Mouse (Mus musculus) CD4-positive, CD25-positive, alpha-beta regulatory T cell, adult 4 months (primary cell): ENCODE results near the gene Camta1. TPM values are rescaled to one million over a fixed set of nuclear protein-coding genes. Genes with fewer than 3 reads are reported as not detected.

Experiments
- ATAC-seq: one replicate; pipeline ENCODE4 v1.8.0; 2017
- polyA plus RNA-seq, 2 experiments: library from polyadenylated mRNA; unstranded; fragments of 100-300 nt; shearing (Covaris generic); gene quantifications; one replicate each; pipeline ENCODE4 v1.2.1; 2017

Camta1 gene
- polyA plus RNA-seq, 2 experiments from 2014 or later = 32.6 to 41.5 TPM

- no peak for ATAC-seq
These were observed 500.6 kb downstream of the Camta1 start for GRCm38 (mm10) chr4:151360976-151361673.

DNA sequence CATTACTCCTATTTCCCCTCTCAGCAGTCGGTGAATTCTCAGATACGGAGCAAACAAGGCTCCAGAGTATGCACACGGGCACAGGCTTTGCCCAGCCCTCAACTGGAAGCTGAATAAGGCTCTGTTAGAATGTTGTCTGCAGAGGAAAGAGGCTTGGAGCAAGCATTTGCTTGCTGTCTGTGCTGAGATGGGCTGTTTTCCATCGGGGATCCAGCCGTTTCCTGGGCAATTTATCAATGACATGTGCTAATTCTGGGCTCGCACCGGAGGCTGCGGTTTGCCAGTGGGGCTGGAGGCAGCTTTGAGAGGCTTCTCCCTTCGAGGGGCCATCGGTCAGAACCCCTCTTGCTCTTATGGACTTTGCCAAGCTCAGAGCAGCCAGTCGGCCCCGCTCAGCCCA is 506.2 kb downstream of the Camta1 start:
- ATAC-seq = no peak

GRCm38 (mm10) chr4:151352791-151353190 is 508.9 kb downstream of the Camta1 start:
- no peak for ATAC-seq

DNA sequence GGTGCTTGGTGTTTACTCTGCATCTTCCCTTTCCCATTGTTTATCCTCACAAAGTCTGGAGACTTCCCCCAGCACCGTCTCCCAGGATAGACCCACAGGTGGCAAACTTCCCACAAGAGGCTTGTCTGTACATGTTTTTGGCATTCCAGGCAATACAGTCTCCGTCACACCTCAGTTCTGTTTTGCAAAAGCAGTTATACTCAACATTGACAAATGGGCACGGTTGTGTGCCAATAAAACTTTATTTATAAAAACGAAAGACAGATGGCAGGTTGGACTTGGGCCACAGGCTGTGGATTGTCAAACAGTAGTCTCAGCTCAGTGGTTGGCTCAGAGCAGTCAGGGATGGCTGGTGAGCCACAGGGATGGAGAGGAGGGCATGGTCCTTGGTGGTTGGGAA is 509.4 kb downstream of the Camta1 start:
- no peak for ATAC-seq

DNA sequence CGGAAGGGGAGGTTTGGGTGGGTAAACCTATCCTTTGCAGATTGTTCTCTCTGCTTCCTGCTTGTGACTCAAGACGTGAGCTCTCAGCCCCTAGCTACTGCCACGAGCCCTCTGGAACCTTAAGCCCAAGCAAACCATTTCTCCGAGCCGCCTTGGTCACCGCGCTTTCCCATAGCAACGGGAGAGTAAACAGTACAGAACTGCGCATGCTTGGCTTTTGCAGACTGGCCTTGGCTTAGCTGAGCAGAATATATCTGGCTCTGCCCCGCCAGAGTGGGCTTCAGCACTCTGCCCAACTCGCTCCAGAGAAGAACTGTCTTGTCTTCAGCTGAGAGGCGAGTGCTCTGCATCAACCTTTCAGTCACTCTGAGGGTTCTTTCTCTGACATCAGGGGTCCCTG is 509.9 kb downstream of the Camta1 start:
- ATAC-seq = no peak

DNA sequence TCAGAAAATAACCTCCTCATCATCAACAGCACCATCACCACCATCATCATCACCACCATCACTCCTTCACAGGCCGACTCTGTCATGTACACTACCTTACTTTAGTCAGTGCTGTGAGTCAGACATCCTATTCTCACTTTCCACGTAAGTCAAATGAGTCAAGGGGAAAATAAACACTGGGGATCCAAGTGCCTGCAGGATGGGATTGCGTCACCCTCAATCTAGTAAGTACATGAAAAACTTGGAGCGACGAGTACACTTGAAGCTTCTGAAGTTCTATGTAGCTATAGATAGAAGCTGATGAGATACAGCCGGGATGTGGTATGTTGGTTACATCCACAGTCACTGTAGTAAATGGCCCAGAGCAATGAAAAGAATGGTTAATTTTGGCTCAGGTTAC is 514.1 kb downstream of the Camta1 start:
- ATAC-seq = no peak

GRCm38 (mm10) chr4:151346673-151347072 is 515.0 kb downstream of the Camta1 start:
- no peak for ATAC-seq

GRCm38 (mm10) chr4:151344811-151345210 is 516.9 kb downstream of the Camta1 start:
- no peak for ATAC-seq

GRCm38 (mm10) chr4:151339421-151339820 is 522.3 kb downstream of the Camta1 start:
- ATAC-seq = no peak

DNA sequence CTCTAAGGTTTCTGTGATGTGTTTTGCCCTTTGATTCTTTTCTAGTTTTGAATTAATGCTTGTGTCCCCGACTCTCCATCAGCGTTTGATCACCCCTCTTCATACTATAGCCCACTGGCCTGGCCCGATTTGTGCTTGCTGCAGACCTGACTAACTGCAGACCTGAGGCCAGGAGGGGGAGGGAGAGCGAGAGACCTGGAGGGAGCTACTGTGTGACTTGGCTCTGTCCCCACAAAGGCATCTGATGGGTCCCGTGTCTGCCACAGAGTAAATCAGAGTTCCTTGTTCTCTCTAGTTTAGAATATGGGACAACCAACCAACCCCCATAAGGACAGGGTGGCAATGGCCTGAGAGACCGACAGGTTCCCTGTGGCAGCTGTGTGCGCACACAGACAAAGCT is 522.7 kb downstream of the Camta1 start:
- ATAC-seq = no peak

DNA sequence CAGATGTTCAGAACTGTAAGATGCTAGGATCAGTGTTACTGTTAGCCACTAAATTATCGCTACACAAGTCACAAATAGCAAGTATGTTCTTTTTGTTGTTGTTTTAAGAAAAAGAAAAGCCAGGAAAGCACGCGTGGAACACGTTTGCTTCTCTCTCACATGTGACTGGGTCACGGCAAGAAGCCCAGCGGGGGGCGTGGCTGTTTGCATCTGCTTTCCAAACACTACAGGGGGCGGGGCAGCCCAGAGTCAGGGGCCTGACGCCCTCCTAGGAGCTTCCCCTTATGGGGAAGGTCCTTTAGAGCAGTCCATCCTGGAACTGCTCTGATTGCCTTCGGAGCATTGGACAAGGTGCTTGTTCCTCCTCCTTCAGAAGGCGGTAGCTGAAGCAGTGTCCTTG is 524.1 kb downstream of the Camta1 start:
- ATAC-seq = no peak

DNA sequence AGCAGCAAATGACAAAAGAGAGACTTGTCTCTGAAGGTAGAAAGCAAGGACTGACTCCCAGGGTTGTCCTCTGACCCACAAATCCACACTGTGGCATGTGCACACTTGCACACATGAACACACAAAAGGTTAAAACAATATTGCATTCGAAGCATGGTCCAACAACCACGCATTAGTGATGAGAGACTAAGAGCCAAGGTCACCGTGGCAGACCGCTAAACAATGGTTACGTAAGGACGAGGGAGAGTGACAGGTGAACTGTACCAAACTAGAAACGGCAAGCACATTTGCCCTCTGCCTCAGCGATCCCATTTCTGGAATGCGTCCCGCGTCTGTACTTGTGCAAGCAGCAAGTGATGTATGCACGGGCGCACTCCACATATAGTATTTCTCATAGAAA is 525.3 kb downstream of the Camta1 start:
- ATAC-seq = no peak

GRCm38 (mm10) chr4:151334951-151335742 is 526.5 kb downstream of the Camta1 start:
- no peak for ATAC-seq

DNA sequence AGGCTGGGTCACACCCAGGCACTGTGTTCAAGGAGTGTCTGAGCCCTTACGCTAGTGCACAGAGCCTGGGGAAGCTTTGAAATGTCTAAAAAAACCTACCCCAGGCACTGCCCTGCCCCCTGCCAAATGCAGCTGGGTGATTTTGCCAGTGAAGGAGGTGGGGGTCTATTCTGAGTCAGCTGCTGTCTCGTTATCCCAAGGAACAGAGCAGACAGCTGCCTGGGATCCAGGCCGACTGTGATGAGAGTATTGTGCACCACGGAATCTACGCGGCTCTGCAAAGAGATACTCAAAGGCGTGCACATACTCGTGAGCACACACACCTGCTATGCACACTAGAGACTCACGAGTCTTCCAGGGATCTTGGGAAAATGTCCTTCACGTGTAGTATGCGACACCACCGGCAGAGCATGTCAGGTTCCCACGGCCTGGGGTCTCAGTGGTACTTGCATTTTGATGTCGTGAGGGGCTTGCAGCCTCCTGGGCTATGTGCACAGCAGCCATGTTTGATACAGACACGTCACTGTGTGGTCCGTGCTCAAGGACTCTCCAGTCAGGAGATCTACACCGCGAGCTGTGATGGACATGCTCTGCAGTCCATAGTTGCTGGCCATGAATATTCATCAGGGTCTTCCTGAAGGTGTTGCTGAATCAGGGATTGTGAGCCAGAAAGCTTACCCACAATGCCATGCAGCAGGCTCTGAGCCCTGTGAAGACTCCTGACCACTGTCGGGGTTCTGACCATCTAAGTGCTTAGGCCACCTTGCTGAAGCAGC is 529.4 kb downstream of the Camta1 start:
- no peak for ATAC-seq

DNA sequence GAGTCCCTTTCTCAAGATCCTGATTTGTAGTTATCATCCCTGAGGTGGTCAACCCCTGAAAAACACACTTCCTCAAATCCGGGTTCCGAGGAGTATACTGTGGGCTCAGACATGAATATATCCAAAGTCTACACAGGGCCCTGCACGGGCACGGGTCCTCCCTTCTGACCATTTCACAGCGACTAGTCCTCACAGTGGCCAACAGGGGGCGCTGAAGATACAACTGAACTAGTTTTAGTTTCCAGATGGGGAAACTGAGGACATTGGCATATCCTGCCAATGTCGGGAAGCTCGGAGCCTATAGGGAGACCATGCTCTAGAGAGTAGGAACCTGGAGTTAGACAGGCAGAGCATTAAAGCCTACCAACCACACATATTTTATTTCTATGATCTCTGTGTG is 530.7 kb downstream of the Camta1 start:
- no peak for ATAC-seq

DNA sequence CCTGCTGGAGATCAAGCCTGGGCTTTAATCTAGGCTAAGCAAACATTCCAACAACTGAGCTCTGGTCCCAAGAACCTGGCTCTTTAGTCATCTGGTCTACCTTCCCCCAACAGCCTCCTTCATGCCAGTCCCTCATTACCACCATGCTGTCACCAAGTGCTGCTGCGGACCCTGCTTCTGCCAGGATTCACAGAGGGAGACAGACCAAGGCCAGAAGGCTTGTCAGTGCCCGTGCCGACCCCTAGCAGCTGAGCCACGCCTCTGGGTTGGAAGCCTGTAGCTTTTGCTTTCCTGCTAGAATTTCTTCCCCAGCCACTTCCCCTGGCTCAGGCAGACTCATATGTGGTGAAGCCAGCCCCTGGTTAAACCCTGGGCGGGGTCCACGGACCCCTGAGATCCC is 533.6 kb downstream of the Camta1 start:
- ATAC-seq = no peak

GRCm38 (mm10) chr4:151326971-151327686 is 534.5 kb downstream of the Camta1 start:
- no peak for ATAC-seq

GRCm38 (mm10) chr4:151316428-151316827 is 545.2 kb downstream of the Camta1 start:
- ATAC-seq = no peak

DNA sequence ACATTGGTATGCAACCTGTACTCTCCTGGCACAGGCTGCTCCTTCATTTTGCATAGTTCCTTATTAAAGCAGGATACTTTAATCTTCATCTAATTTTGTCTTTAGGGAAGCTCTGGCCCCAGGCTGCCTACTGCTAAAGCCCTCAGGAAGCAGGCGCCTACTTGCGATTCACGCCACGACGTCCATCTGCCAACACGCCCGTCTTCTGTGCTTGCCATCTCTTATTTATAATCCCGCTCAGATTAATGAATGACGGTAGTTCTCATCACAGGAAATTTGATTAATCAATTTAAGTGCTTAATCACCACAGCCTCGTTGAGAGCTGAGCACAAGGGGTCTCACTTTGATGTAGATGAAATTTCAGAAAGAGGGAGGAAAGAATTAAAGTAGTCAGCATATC is 546.0 kb downstream of the Camta1 start:
- ATAC-seq = no peak

GRCm38 (mm10) chr4:151310773-151311172 is 550.9 kb downstream of the Camta1 start:
- ATAC-seq = no peak

- ATAC-seq = no peak
These were observed 551.5 kb downstream of the Camta1 start for GRCm38 (mm10) chr4:151310056-151310685.

GRCm38 (mm10) chr4:151306890-151307289 is 554.8 kb downstream of the Camta1 start:
- no peak for ATAC-seq
